In the genomic region with DNA sequence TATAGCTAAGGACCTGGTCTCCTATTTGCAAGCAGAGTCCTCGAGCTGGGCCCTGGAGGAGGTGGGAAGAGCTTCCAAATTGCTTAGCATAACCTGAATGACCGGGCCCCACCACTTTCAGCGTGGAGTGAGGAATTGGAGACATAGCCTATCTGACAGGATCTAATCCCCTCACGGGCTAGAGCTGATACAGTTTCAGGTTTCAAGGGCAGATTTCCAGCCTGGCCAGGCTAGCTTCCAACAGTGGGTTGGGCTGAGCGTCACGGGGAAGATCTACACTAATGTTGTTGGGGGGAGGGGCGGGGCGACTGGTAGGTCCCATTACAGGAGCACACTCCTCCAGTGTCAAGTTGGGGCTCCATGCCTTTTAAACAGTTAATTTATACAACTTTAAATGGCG, we compare ENCODE assay signal across 10 mouse cellular contexts. TPM values are rescaled to one million over a fixed set of nuclear protein-coding genes. Genes with fewer than 3 reads are reported as not detected.
DNase-seq lines count a peak whose midpoint lies in the region; ATAC-seq and TF ChIP-seq lines count a peak whose summit lies in the region.
"Had no signal": no experiment of that assay in that cellular context is flagged by ENCODE, and none has a peak within 500 bp of the region (broad histone marks: within the 10 kb centered on the region; RNA-seq: fewer than 3 reads in every experiment).

No protein-coding gene starts in this region.

- no peak overlapping the region for H3K9ac ChIP-seq in hindbrain, postnatal 0 days (replicated peaks; ENCODE audit: low read length)
- H3K9ac ChIP-seq in hindbrain, embryonic 16.5 days (ENCODE audit: low read depth, low read length) = no peak overlapping the region
- H3K9ac ChIP-seq in heart, embryonic 16.5 days (ENCODE audit: low read length) = no peak overlapping the region
- H3K9ac ChIP-seq in stomach, embryonic 16.5 days (ENCODE audit: low read length) = no peak overlapping the region

- TF ChIP-seq CTCF in hindbrain, postnatal 0 days (IDR thresholded peaks at IDR 0.05; ENCODE audit: low read depth) = no peak

- ATAC-seq in hindbrain, postnatal 0 days = no peak
- ATAC-seq in hindbrain, embryonic 16.5 days = no peak
- no peak for ATAC-seq in heart, embryonic 16.5 days (replicated peaks; ENCODE audit: extremely low read depth, insufficient read depth, low FRiP score)
- peak; percentile 6; the same call in 1 of the 2 replicates for ATAC-seq in stomach, embryonic 16.5 days (ENCODE audit: insufficient read depth, low FRiP score)
- ATAC-seq in erythroid progenitor cell, adult 5-6 weeks (replicated peaks; ENCODE audit: low FRiP score, poor library complexity, severe bottlenecking) = no peak

- no peak overlapping the region for H3K4me3 ChIP-seq in hindbrain, postnatal 0 days (ENCODE audit: low read length)
- no peak overlapping the region for H3K4me3 ChIP-seq in hindbrain, embryonic 16.5 days (ENCODE audit: low read length)
- H3K4me3 ChIP-seq in heart, embryonic 16.5 days (ENCODE audit: low read length) = no peak overlapping the region
- no peak overlapping the region for H3K4me3 ChIP-seq in stomach, embryonic 16.5 days (replicated peaks; ENCODE audit: low read length)

- no peaks in the 10 kb centered on the region for H3K27me3 ChIP-seq in hindbrain, postnatal 0 days (ENCODE audit: insufficient read depth, low read length)
- no peaks in the 10 kb centered on the region for H3K27me3 ChIP-seq in hindbrain, embryonic 16.5 days (replicated peaks; ENCODE audit: control insufficient read depth, insufficient read depth, low read length)
- H3K27me3 ChIP-seq in heart, embryonic 16.5 days (ENCODE audit: control insufficient read depth, insufficient read depth, low read length) = no peaks in the 10 kb centered on the region
- no peaks in the 10 kb centered on the region for H3K27me3 ChIP-seq in stomach, embryonic 16.5 days (ENCODE audit: control insufficient read depth, insufficient read depth, low read length)

- no peaks in the 10 kb centered on the region for H3K9me3 ChIP-seq in hindbrain, postnatal 0 days (ENCODE audit: low read length)
- H3K9me3 ChIP-seq in hindbrain, embryonic 16.5 days (ENCODE audit: control insufficient read depth, low read length) = no peaks in the 10 kb centered on the region
- no peaks in the 10 kb centered on the region for H3K9me3 ChIP-seq in heart, embryonic 16.5 days (replicated peaks; ENCODE audit: control insufficient read depth, low read length)
- H3K9me3 ChIP-seq in stomach, embryonic 16.5 days (replicated peaks; ENCODE audit: control insufficient read depth, low read length) = no peaks in the 10 kb centered on the region

- H3K4me1 ChIP-seq in hindbrain, postnatal 0 days (ENCODE audit: insufficient read depth, low read length) = peaks cover 20% of the 10 kb centered on the region
- H3K4me1 ChIP-seq in hindbrain, embryonic 16.5 days (ENCODE audit: control insufficient read depth, insufficient read depth, low read depth, low read length) = peaks cover 47% of the 10 kb centered on the region
- H3K4me1 ChIP-seq in heart, embryonic 16.5 days (ENCODE audit: control insufficient read depth, insufficient read depth, low read length) = peaks cover 48% of the 10 kb centered on the region
- peaks cover 62% of the 10 kb centered on the region for H3K4me1 ChIP-seq in stomach, embryonic 16.5 days (ENCODE audit: control insufficient read depth, insufficient read depth, low read length)

- WGBS in hindbrain, postnatal 0 days = 31% methylated on average over 9 of the region's 9 CpGs
- WGBS in hindbrain, embryonic 16.5 days = 27% methylated on average over 9 of the region's 9 CpGs
- WGBS in heart, embryonic 16.5 days = 23% methylated on average over 9 of the region's 9 CpGs
- 13% methylated on average over 9 of the region's 9 CpGs for WGBS in stomach, embryonic 16.5 days

- H3K36me3 ChIP-seq in hindbrain, postnatal 0 days (ENCODE audit: insufficient read depth, low read length) = no peaks in the 10 kb centered on the region
- no peaks in the 10 kb centered on the region for H3K36me3 ChIP-seq in hindbrain, embryonic 16.5 days (ENCODE audit: control insufficient read depth, insufficient read depth, low read length)
- no peaks in the 10 kb centered on the region for H3K36me3 ChIP-seq in heart, embryonic 16.5 days (ENCODE audit: control insufficient read depth, insufficient read depth)
- no peaks in the 10 kb centered on the region for H3K36me3 ChIP-seq in stomach, embryonic 16.5 days (ENCODE audit: control insufficient read depth, insufficient read depth, low read length)

- no peak overlapping the region for H3K27ac ChIP-seq in hindbrain, postnatal 0 days
- H3K27ac ChIP-seq in hindbrain, embryonic 16.5 days (ENCODE audit: low read depth, low read length) = no peak overlapping the region
- H3K27ac ChIP-seq in heart, embryonic 16.5 days (ENCODE audit: low read length) = peak overlapping the region; percentile 30; the same call in 1 of the 2 replicates
- peak overlapping the region; percentile 48 for H3K27ac ChIP-seq in stomach, embryonic 16.5 days (ENCODE audit: low read length)

- H3K4me2 ChIP-seq in hindbrain, postnatal 0 days (ENCODE audit: low read depth, low read length) = no peak overlapping the region
- no peak overlapping the region for H3K4me2 ChIP-seq in hindbrain, embryonic 16.5 days (ENCODE audit: low read length)
- peak overlapping the region; percentile 26 for H3K4me2 ChIP-seq in heart, embryonic 16.5 days (ENCODE audit: low read depth, low read length)
- H3K4me2 ChIP-seq in stomach, embryonic 16.5 days (ENCODE audit: low read depth, low read length) = peak overlapping the region; percentile 7; the same call in 1 of the 2 replicates

- DNase-seq in hindbrain, postnatal 0 days (ENCODE audit: low spot score) = peak; percentile 51
- peak; percentile 80 for DNase-seq in cerebellum, adult 9-10 months
- peak; percentile 66 for DNase-seq in liver
- no peak for DNase-seq in thymus, adult 18-20 months

RNA-seq across cellular contexts. Expression of gene Pcbp4, which starts 2.4 kb away (rescaled TPM):
- 623 and 719 TPM in 2 replicates for total RNA-seq in hindbrain, postnatal 0 days (2014; rRNA removed)
- polyA plus RNA-seq in hindbrain, postnatal 0 days (2015; fragmentation: Nextera tagmentation; extraction: Ambion mirVana) = 214 and 228 TPM in 2 replicates
- 228 and 235 TPM in 2 replicates for polyA plus RNA-seq in hindbrain, embryonic 16.5 days (2015; fragmentation: Nextera tagmentation; extraction: Ambion mirVana)
- 64.8 and 69.9 TPM in 2 replicates for polyA plus RNA-seq in heart, embryonic 16.5 days (2015; fragmentation: Nextera tagmentation; extraction: Ambion mirVana)
- 39.4 and 42.5 TPM in 2 replicates for polyA plus RNA-seq in stomach, embryonic 16.5 days (2015; fragmentation: Nextera tagmentation; extraction: Ambion mirVana)
- 9.2 TPM in 1 of 2 replicates, not detected in the other for total RNA-seq in erythroid progenitor cell, adult 5-6 weeks (2015; ENCODE audit: low replicate concordance)
- not detected in 2 replicates for total RNA-seq in erythroid progenitor cell, adult 5-6 weeks (2017; ENCODE audit: low replicate concordance)

RNA-seq across cellular contexts. Expression of gene Abhd14a, which starts 3.2 kb away (rescaled TPM):
- total RNA-seq in hindbrain, postnatal 0 days (2014; rRNA removed) = 59.6 and 62.1 TPM in 2 replicates
- polyA plus RNA-seq in hindbrain, postnatal 0 days (2015; fragmentation: Nextera tagmentation; extraction: Ambion mirVana) = 66.8 and 69.2 TPM in 2 replicates
- 83.8 and 87.8 TPM in 2 replicates for polyA plus RNA-seq in hindbrain, embryonic 16.5 days (2015; fragmentation: Nextera tagmentation; extraction: Ambion mirVana)
- polyA plus RNA-seq in heart, embryonic 16.5 days (2015; fragmentation: Nextera tagmentation; extraction: Ambion mirVana) = 60.5 and 61.0 TPM in 2 replicates
- polyA plus RNA-seq in stomach, embryonic 16.5 days (2015; fragmentation: Nextera tagmentation; extraction: Ambion mirVana) = 49.5 and 50.4 TPM in 2 replicates
- total RNA-seq in erythroid progenitor cell, adult 5-6 weeks (2015; ENCODE audit: low replicate concordance) = 3.2 and 3.4 TPM in 2 replicates
- 0.77 and 2.0 TPM in 2 replicates for total RNA-seq in erythroid progenitor cell, adult 5-6 weeks (2017; ENCODE audit: low replicate concordance)

RNA-seq across cellular contexts. Expression of gene Abhd14b, which starts 3.4 kb away (rescaled TPM):
- 20.6 and 26.8 TPM in 2 replicates for total RNA-seq in hindbrain, postnatal 0 days (2014; rRNA removed)
- polyA plus RNA-seq in hindbrain, postnatal 0 days (2015; fragmentation: Nextera tagmentation; extraction: Ambion mirVana) = 12.4 and 16.8 TPM in 2 replicates
- polyA plus RNA-seq in hindbrain, embryonic 16.5 days (2015; fragmentation: Nextera tagmentation; extraction: Ambion mirVana) = 12.1 and 13.2 TPM in 2 replicates
- 10.0 and 10.7 TPM in 2 replicates for polyA plus RNA-seq in heart, embryonic 16.5 days (2015; fragmentation: Nextera tagmentation; extraction: Ambion mirVana)
- 28.3 and 35.8 TPM in 2 replicates for polyA plus RNA-seq in stomach, embryonic 16.5 days (2015; fragmentation: Nextera tagmentation; extraction: Ambion mirVana)
- 1.3 TPM in 1 of 2 replicates, not detected in the other for total RNA-seq in erythroid progenitor cell, adult 5-6 weeks (2015; ENCODE audit: low replicate concordance)
- 0.91 TPM in 1 of 2 replicates, not detected in the other for total RNA-seq in erythroid progenitor cell, adult 5-6 weeks (2017; ENCODE audit: low replicate concordance)

RNA-seq across cellular contexts. Expression of gene Acy1, which starts 12.5 kb away (rescaled TPM):
- 19.3 and 28.0 TPM in 2 replicates for total RNA-seq in hindbrain, postnatal 0 days (2014; rRNA removed)
- 22.2 and 23.0 TPM in 2 replicates for polyA plus RNA-seq in hindbrain, postnatal 0 days (2015; fragmentation: Nextera tagmentation; extraction: Ambion mirVana)
- polyA plus RNA-seq in hindbrain, embryonic 16.5 days (2015; fragmentation: Nextera tagmentation; extraction: Ambion mirVana) = 26.2 and 26.6 TPM in 2 replicates
- 27.5 and 27.8 TPM in 2 replicates for polyA plus RNA-seq in heart, embryonic 16.5 days (2015; fragmentation: Nextera tagmentation; extraction: Ambion mirVana)
- polyA plus RNA-seq in stomach, embryonic 16.5 days (2015; fragmentation: Nextera tagmentation; extraction: Ambion mirVana) = 43.4 and 44.3 TPM in 2 replicates
- 2.9 TPM in 1 of 2 replicates, not detected in the other for total RNA-seq in erythroid progenitor cell, adult 5-6 weeks (2015; ENCODE audit: low replicate concordance)
- 0.30 and 0.39 TPM in 2 replicates for total RNA-seq in erythroid progenitor cell, adult 5-6 weeks (2017; ENCODE audit: low replicate concordance)

RNA-seq across cellular contexts. Expression of gene Gpr62, which starts 15.1 kb away (rescaled TPM):
- 1.9 and 3.1 TPM in 2 replicates for total RNA-seq in hindbrain, postnatal 0 days (2014; rRNA removed)
- 3.2 TPM in 2 replicates for polyA plus RNA-seq in hindbrain, postnatal 0 days (2015; fragmentation: Nextera tagmentation; extraction: Ambion mirVana)
- polyA plus RNA-seq in hindbrain, embryonic 16.5 days (2015; fragmentation: Nextera tagmentation; extraction: Ambion mirVana) = 1.3 and 1.4 TPM in 2 replicates
- 0.13 and 0.16 TPM in 2 replicates for polyA plus RNA-seq in heart, embryonic 16.5 days (2015; fragmentation: Nextera tagmentation; extraction: Ambion mirVana)
- polyA plus RNA-seq in stomach, embryonic 16.5 days (2015; fragmentation: Nextera tagmentation; extraction: Ambion mirVana) = 0.19 and 0.26 TPM in 2 replicates
- total RNA-seq in erythroid progenitor cell, adult 5-6 weeks (2015; ENCODE audit: low replicate concordance) = not detected in 2 replicates
- not detected in 2 replicates for total RNA-seq in erythroid progenitor cell, adult 5-6 weeks (2017; ENCODE audit: low replicate concordance)
- total RNA-seq: hematopoietic stem cell, adult 5-6 weeks; MEL had no signal

Comparison
In these comparisons a context has a peak if more than half of its experiments do, and no peak if none do; other contexts are left out.
1. DNase-seq: peak in hindbrain, postnatal 0 days (single experiment), cerebellum, adult 9-10 months (single experiment) and liver (single experiment); none in thymus, adult 18-20 months (0 of 2).
2. H3K27ac ChIP-seq: peak in heart, embryonic 16.5 days (single experiment) and stomach, embryonic 16.5 days (single experiment); none in hindbrain, postnatal 0 days (single experiment) and hindbrain, embryonic 16.5 days (single experiment).
3. H3K4me2 ChIP-seq: peak in heart, embryonic 16.5 days (single experiment) and stomach, embryonic 16.5 days (single experiment); none in hindbrain, postnatal 0 days (single experiment) and hindbrain, embryonic 16.5 days (single experiment).